Mouse (Mus musculus) c-Kit-negative CD71-positive TER-119-positive erythroid progenitor cells, embryonic 14.5 days (primary cell): ENCODE results near the gene Dcpp2.
"Not testable (repeated sequence)": the region's sequence is repeated elsewhere in the genome, so short reads cannot be mapped to it uniquely, and the experiment has no call there.

ENCODE experiments used
- DNase-seq: peaks from one replicate; pipeline ENCODE4 v3.0.0-alpha.2; 2013; ENCODE audit warnings: low read depth, low spot score

The Dcpp2 gene

GRCm38 (mm10) chr17:23925090-23925493, 44.4 kb downstream of the Dcpp2 start:
- DNase-seq = peak; percentile 11

- no peak for DNase-seq
These were observed 50.5 kb downstream of the Dcpp2 start for GRCm38 (mm10) chr17:23931157-23931556.

- no peak for DNase-seq
These were observed 60.7 kb downstream of the Dcpp2 start, which contains the start of gene Sbp for GRCm38 (mm10) chr17:23941372-23941771. Gene Sbp, plus strand, starts transcription at chr17:23941672.

GRCm38 (mm10) chr17:23947486-23947885, 66.8 kb downstream of the Dcpp2 start:
- not testable (repeated sequence) for DNase-seq

- no peak for DNase-seq
These were observed 68.4 kb downstream of the Dcpp2 start for GRCm38 (mm10) chr17:23949068-23949467.
